Mouse (Mus musculus): ENCODE measurements around the gene Uroc1.

Gene Uroc1

GRCm38 (mm10) chr6:90332561-90333425 is at the start of gene Uroc1:
Uroc1 (plus strand) TSS chr6:90333284.
- in situ Hi-C loops (cut with MboI; ENCODE audit: unreplicated experiment in 2 of 2): loop anchor here (25.0 kb wide), 1 partner anchor 1395 kb away; no protein-coding TSS in a partner anchor

GRCm38 (mm10) chr6:90288265-90288664 is 44.8 kb upstream of the Uroc1 start:
- in situ Hi-C loops (cut with MboI; ENCODE audit: unreplicated experiment in 2 of 2): no loop called here

- in situ Hi-C loops (cut with MboI; ENCODE audit: unreplicated experiment in 2 of 2): no loop called here
Observed at GRCm38 (mm10) chr6:90300919-90301318, 32.2 kb upstream of the Uroc1 start, which contains the start of gene BC048671. BC048671 (plus strand) TSS chr6:90301219.

- in situ Hi-C loops (cut with MboI; ENCODE audit: unreplicated experiment in 2 of 2): no loop called here
Observed at GRCm38 (mm10) chr6:90306315-90306975, 26.6 kb upstream of the Uroc1 start.

- in situ Hi-C loops (cut with MboI; ENCODE audit: unreplicated experiment in 2 of 2): no loop called here
Observed at GRCm38 (mm10) chr6:90308839-90309778, 24.0 kb upstream of the Uroc1 start.

GRCm38 (mm10) chr6:90315961-90316360 is 17.1 kb upstream of the Uroc1 start:
- in situ Hi-C loops (cut with MboI; ENCODE audit: unreplicated experiment in 2 of 2): no loop called here

- in situ Hi-C loops (cut with MboI; ENCODE audit: unreplicated experiment in 2 of 2): no loop called here
Observed at GRCm38 (mm10) chr6:90317510-90318258, 15.4 kb upstream of the Uroc1 start.

GRCm38 (mm10) chr6:90319019-90319418 is 14.1 kb upstream of the Uroc1 start:
- in situ Hi-C loops (cut with MboI; ENCODE audit: unreplicated experiment in 2 of 2): no loop called here

GRCm38 (mm10) chr6:90319475-90320191 is 13.5 kb upstream of the Uroc1 start:
- in situ Hi-C loops (cut with MboI; ENCODE audit: unreplicated experiment in 2 of 2): loop anchor here (10.0 kb wide), 1 partner anchor 635 kb away; no protein-coding TSS in a partner anchor

GRCm38 (mm10) chr6:90320429-90320828 is 12.7 kb upstream of the Uroc1 start:
- in situ Hi-C loops (cut with MboI; ENCODE audit: unreplicated experiment in 2 of 2): loop anchor here (10.0 kb wide), 1 partner anchor 636 kb away; no protein-coding TSS in a partner anchor

- in situ Hi-C loops (cut with MboI; ENCODE audit: unreplicated experiment in 2 of 2): loop anchor here (10.0 kb wide), 1 partner anchor 637 kb away; no protein-coding TSS in a partner anchor
Observed at GRCm38 (mm10) chr6:90321811-90322210, 11.3 kb upstream of the Uroc1 start.

- in situ Hi-C loops (cut with MboI; ENCODE audit: unreplicated experiment in 2 of 2): loop anchor here (10.0 kb wide), 1 partner anchor 639 kb away; no protein-coding TSS in a partner anchor
Observed at GRCm38 (mm10) chr6:90324026-90324425, 9.1 kb upstream of the Uroc1 start.

- in situ Hi-C loops (cut with MboI; ENCODE audit: unreplicated experiment in 2 of 2): loop anchor here (10.0 kb wide), 1 partner anchor 640 kb away; no protein-coding TSS in a partner anchor
Observed at GRCm38 (mm10) chr6:90324463-90324862, 8.6 kb upstream of the Uroc1 start.

- in situ Hi-C loops (cut with MboI; ENCODE audit: unreplicated experiment in 2 of 2): loop anchor here (10.0 to 25.0 kb wide), 2 partner anchors 640 to 1388 kb away; no protein-coding TSS in a partner anchor
Observed at GRCm38 (mm10) chr6:90324991-90325390, 8.1 kb upstream of the Uroc1 start, which contains the start of gene Chst13. Chst13 (minus strand) TSS chr6:90325185.

- in situ Hi-C loops (cut with MboI; ENCODE audit: unreplicated experiment in 2 of 2): loop anchor here (10.0 to 25.0 kb wide), 2 partner anchors 643 to 1390 kb away; no protein-coding TSS in a partner anchor
Observed at GRCm38 (mm10) chr6:90327670-90328069, 5.4 kb upstream of the Uroc1 start.

- in situ Hi-C loops (cut with MboI; ENCODE audit: unreplicated experiment in 2 of 2): loop anchor here (10.0 to 25.0 kb wide), 2 partner anchors 645 to 1393 kb away; no protein-coding TSS in a partner anchor
Observed at GRCm38 (mm10) chr6:90329953-90330352, 3.1 kb upstream of the Uroc1 start.

GRCm38 (mm10) chr6:90334244-90334643 is 1.2 kb downstream of the Uroc1 start:
- in situ Hi-C loops (cut with MboI; ENCODE audit: unreplicated experiment in 2 of 2): loop anchor here (25.0 kb wide), 1 partner anchor 1397 kb away; no protein-coding TSS in a partner anchor

- in situ Hi-C loops (cut with MboI; ENCODE audit: unreplicated experiment in 2 of 2): loop anchor here (25.0 kb wide), 1 partner anchor 1405 kb away; no protein-coding TSS in a partner anchor
Observed at GRCm38 (mm10) chr6:90342343-90342742, 9.3 kb downstream of the Uroc1 start.

Data from v-Abl transformed pro-B cells (cell line).